Mouse (Mus musculus): Measurements from ENCODE around the gene Gse1. TPM values are rescaled to one million over a fixed set of nuclear protein-coding genes. Genes with fewer than 3 reads are reported as not detected.
A peak's percentile ranks its signal among the peaks of the same experiment; 100 is the strongest.

Gene Gse1
- polyA plus RNA-seq, 1 experiment from 2014 or later: 25.3 TPM

- Histone ChIP-seq H3K4me2 (peak overlapping the region; percentile 11), H3K27me3 (replicated peaks; ENCODE audit: control insufficient read depth, insufficient read depth, low read length) (no peaks in the 10 kb centered on the region), H3K4me1 (replicated peaks; ENCODE audit: control insufficient read depth, insufficient read depth, low read length) (peaks cover 77% of the 10 kb centered on the region), H3K36me3 (ENCODE audit: control insufficient read depth, insufficient read depth, low read length) (no peaks in the 10 kb centered on the region), H3K9ac (ENCODE audit: low read depth, low read length) (0 out of 2 replicates have a peak overlapping the region, but pooled peaks have one; percentile 31), H3K4me3 (ENCODE audit: low read depth, low read length) (no peak overlapping the region; the same call in 1 of the 2 replicates), H3K27ac (ENCODE audit: low read depth, low read length) (peak overlapping the region; percentile 35; the same call in 1 of the 2 replicates), H3K9me3 (ENCODE audit: control insufficient read depth, low read length) (no peaks in the 10 kb centered on the region)
- DNase-seq (ENCODE audit: low spot score) (no peak), ATAC-seq (replicated peaks; ENCODE audit: low FRiP score) (peak; percentile 65)
- WGBS: 35% methylated on average over 8 of the region's 8 CpGs
These were observed 197.1 kb downstream of the Gse1 start for GRCm38 (mm10) chr8:120425199-120425941.

GRCm38 (mm10) chr8:120426105-120426504, 197.8 kb downstream of the Gse1 start:
- 0 out of 2 replicates have a peak overlapping the region, but pooled peaks have one; percentile 31 for H3K9ac ChIP-seq (ENCODE audit: low read depth, low read length)
- H3K27ac ChIP-seq (ENCODE audit: low read depth, low read length): peak overlapping the region; percentile 35
- no peaks in the 10 kb centered on the region for H3K27me3 ChIP-seq (replicated peaks; ENCODE audit: control insufficient read depth, insufficient read depth, low read length)
- 0% methylated on average over 1 of the region's 1 CpGs for WGBS
- ATAC-seq (replicated peaks; ENCODE audit: low FRiP score) (peak; percentile 52; the same call in 1 of the 2 replicates), DNase-seq (ENCODE audit: low spot score) (no peak)
- no peak overlapping the region for H3K4me2 ChIP-seq
- peaks cover 70% of the 10 kb centered on the region for H3K4me1 ChIP-seq (replicated peaks; ENCODE audit: control insufficient read depth, insufficient read depth, low read length)
- no peaks in the 10 kb centered on the region for H3K9me3 ChIP-seq (ENCODE audit: control insufficient read depth, low read length)
- no peak overlapping the region; the same call in 1 of the 2 replicates for H3K4me3 ChIP-seq (ENCODE audit: low read depth, low read length)
- no peaks in the 10 kb centered on the region for H3K36me3 ChIP-seq (ENCODE audit: control insufficient read depth, insufficient read depth, low read length)

GRCm38 (mm10) chr8:120426622-120427385, 198.5 kb downstream of the Gse1 start:
- WGBS: 56% methylated on average over 20 of the region's 20 CpGs
- H3K4me3 ChIP-seq (ENCODE audit: low read depth, low read length): no peak overlapping the region
- H3K4me2 ChIP-seq: no peak overlapping the region
- no peaks in the 10 kb centered on the region for H3K36me3 ChIP-seq (ENCODE audit: control insufficient read depth, insufficient read depth, low read length)
- no peaks in the 10 kb centered on the region for H3K27me3 ChIP-seq (replicated peaks; ENCODE audit: control insufficient read depth, insufficient read depth, low read length)
- DNase-seq (ENCODE audit: low spot score) (no peak), ATAC-seq (replicated peaks; ENCODE audit: low FRiP score) (no peak)
- H3K9me3 ChIP-seq (ENCODE audit: control insufficient read depth, low read length): no peaks in the 10 kb centered on the region
- peaks cover 63% of the 10 kb centered on the region for H3K4me1 ChIP-seq (replicated peaks; ENCODE audit: control insufficient read depth, insufficient read depth, low read length)
- peak overlapping the region; percentile 35 for H3K27ac ChIP-seq (ENCODE audit: low read depth, low read length)
- 0 out of 2 replicates have a peak overlapping the region, but pooled peaks have one; percentile 3 for H3K9ac ChIP-seq (ENCODE audit: low read depth, low read length)

GRCm38 (mm10) chr8:120428492-120428891, 200.2 kb downstream of the Gse1 start:
- peaks cover 46% of the 10 kb centered on the region for H3K4me1 ChIP-seq (replicated peaks; ENCODE audit: control insufficient read depth, insufficient read depth, low read length)
- ATAC-seq (replicated peaks; ENCODE audit: low FRiP score) (no peak), DNase-seq (ENCODE audit: low spot score) (no peak)
- H3K4me2 ChIP-seq: no peak overlapping the region
- H3K27ac ChIP-seq (ENCODE audit: low read depth, low read length): no peak overlapping the region
- peaks cover 2% of the 10 kb centered on the region for H3K9me3 ChIP-seq (ENCODE audit: control insufficient read depth, low read length)
- H3K4me3 ChIP-seq (ENCODE audit: low read depth, low read length): no peak overlapping the region
- WGBS: 81% methylated on average over 5 of the region's 5 CpGs
- no peak overlapping the region for H3K9ac ChIP-seq (ENCODE audit: low read depth, low read length)
- H3K27me3 ChIP-seq (replicated peaks; ENCODE audit: control insufficient read depth, insufficient read depth, low read length): no peaks in the 10 kb centered on the region
- no peaks in the 10 kb centered on the region for H3K36me3 ChIP-seq (ENCODE audit: control insufficient read depth, insufficient read depth, low read length)

GRCm38 (mm10) chr8:120429116-120429515, 200.9 kb downstream of the Gse1 start:
- Histone ChIP-seq H3K9me3 (ENCODE audit: control insufficient read depth, low read length) (peaks cover 6% of the 10 kb centered on the region), H3K27ac (ENCODE audit: low read depth, low read length) (no peak overlapping the region), H3K4me2 (no peak overlapping the region), H3K4me1 (replicated peaks; ENCODE audit: control insufficient read depth, insufficient read depth, low read length) (peaks cover 40% of the 10 kb centered on the region), H3K9ac (ENCODE audit: low read depth, low read length) (no peak overlapping the region), H3K27me3 (replicated peaks; ENCODE audit: control insufficient read depth, insufficient read depth, low read length) (no peaks in the 10 kb centered on the region), H3K36me3 (ENCODE audit: control insufficient read depth, insufficient read depth, low read length) (no peaks in the 10 kb centered on the region), H3K4me3 (ENCODE audit: low read depth, low read length) (no peak overlapping the region)
- DNase-seq (ENCODE audit: low spot score) (no peak), ATAC-seq (replicated peaks; ENCODE audit: low FRiP score) (no peak)
- 91% methylated on average over 1 of the region's 1 CpGs for WGBS

- Histone ChIP-seq H3K27me3 (replicated peaks; ENCODE audit: control insufficient read depth, insufficient read depth, low read length) (no peaks in the 10 kb centered on the region), H3K4me2 (no peak overlapping the region), H3K36me3 (ENCODE audit: control insufficient read depth, insufficient read depth, low read length) (no peaks in the 10 kb centered on the region), H3K4me3 (ENCODE audit: low read depth, low read length) (no peak overlapping the region), H3K9ac (ENCODE audit: low read depth, low read length) (no peak overlapping the region), H3K27ac (ENCODE audit: low read depth, low read length) (no peak overlapping the region), H3K9me3 (ENCODE audit: control insufficient read depth, low read length) (peaks cover 6% of the 10 kb centered on the region), H3K4me1 (replicated peaks; ENCODE audit: control insufficient read depth, insufficient read depth, low read length) (peaks cover 22% of the 10 kb centered on the region)
- ATAC-seq (replicated peaks; ENCODE audit: low FRiP score): no peak
- WGBS: 83% methylated on average over 12 of the region's 12 CpGs
- no peak for DNase-seq (ENCODE audit: low spot score)
These were observed 202.8 kb downstream of the Gse1 start for GRCm38 (mm10) chr8:120431042-120431441.

GRCm38 (mm10) chr8:120432438-120432837, 204.2 kb downstream of the Gse1 start:
- DNase-seq (ENCODE audit: low spot score): no peak
- Histone ChIP-seq H3K4me2 (no peak overlapping the region), H3K4me1 (replicated peaks; ENCODE audit: control insufficient read depth, insufficient read depth, low read length) (peaks cover 15% of the 10 kb centered on the region), H3K27me3 (replicated peaks; ENCODE audit: control insufficient read depth, insufficient read depth, low read length) (no peaks in the 10 kb centered on the region), H3K9ac (ENCODE audit: low read depth, low read length) (no peak overlapping the region), H3K4me3 (ENCODE audit: low read depth, low read length) (no peak overlapping the region), H3K27ac (ENCODE audit: low read depth, low read length) (no peak overlapping the region), H3K9me3 (ENCODE audit: control insufficient read depth, low read length) (peaks cover 6% of the 10 kb centered on the region), H3K36me3 (ENCODE audit: control insufficient read depth, insufficient read depth, low read length) (no peaks in the 10 kb centered on the region)
- 65% methylated on average over 7 of the region's 7 CpGs for WGBS
- no peak for ATAC-seq (replicated peaks; ENCODE audit: low FRiP score)

- Histone ChIP-seq H3K9ac (ENCODE audit: low read depth, low read length) (no peak overlapping the region), H3K36me3 (ENCODE audit: control insufficient read depth, insufficient read depth, low read length) (no peaks in the 10 kb centered on the region), H3K4me1 (replicated peaks; ENCODE audit: control insufficient read depth, insufficient read depth, low read length) (peaks cover 16% of the 10 kb centered on the region; the same call in 1 of the 2 replicates), H3K9me3 (ENCODE audit: control insufficient read depth, low read length) (peaks cover 6% of the 10 kb centered on the region), H3K4me3 (ENCODE audit: low read depth, low read length) (no peak overlapping the region), H3K27ac (ENCODE audit: low read depth, low read length) (no peak overlapping the region), H3K4me2 (no peak overlapping the region), H3K27me3 (replicated peaks; ENCODE audit: control insufficient read depth, insufficient read depth, low read length) (no peaks in the 10 kb centered on the region; the same call in 1 of the 2 replicates)
- ATAC-seq (replicated peaks; ENCODE audit: low FRiP score): no peak
- WGBS: 86% methylated on average over 7 of the region's 7 CpGs
- no peak for DNase-seq (ENCODE audit: low spot score)
These were observed 204.9 kb downstream of the Gse1 start for GRCm38 (mm10) chr8:120433143-120433542.

Measured in liver, embryonic 11.5 days (tissue).